Mouse (Mus musculus): ENCODE measurements around the gene Ubald2.

DNA sequence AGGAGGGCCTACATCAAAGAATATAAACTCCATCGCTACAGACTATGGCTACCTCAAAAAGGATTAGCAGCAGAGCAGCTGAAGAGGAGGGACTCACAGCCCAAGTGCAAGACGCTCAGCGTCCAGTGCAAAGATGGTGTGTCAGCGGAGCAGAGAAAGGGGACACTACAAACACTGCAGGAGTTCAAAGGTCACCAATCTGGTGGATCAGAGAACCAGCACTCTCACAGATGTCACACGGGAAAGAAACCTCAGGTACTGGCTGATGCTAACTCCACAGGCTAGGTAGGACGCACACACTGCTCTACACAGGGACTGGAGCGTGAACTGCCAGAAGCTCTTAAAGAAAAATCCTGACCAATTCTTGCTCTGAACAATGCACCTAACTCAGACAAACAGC lies 45.1 kb downstream of the Ubald2 start:
- TF ChIP-seq CTCF (IDR thresholded peaks at IDR 0.05; ENCODE audit: low read depth) (no peak), EP300 (IDR thresholded peaks at IDR 0.05; ENCODE audit: low read depth) (no peak)

All from heart, postnatal 0 days (tissue).